Mouse (Mus musculus): Measurements from ENCODE around the gene Il15.

DNA sequence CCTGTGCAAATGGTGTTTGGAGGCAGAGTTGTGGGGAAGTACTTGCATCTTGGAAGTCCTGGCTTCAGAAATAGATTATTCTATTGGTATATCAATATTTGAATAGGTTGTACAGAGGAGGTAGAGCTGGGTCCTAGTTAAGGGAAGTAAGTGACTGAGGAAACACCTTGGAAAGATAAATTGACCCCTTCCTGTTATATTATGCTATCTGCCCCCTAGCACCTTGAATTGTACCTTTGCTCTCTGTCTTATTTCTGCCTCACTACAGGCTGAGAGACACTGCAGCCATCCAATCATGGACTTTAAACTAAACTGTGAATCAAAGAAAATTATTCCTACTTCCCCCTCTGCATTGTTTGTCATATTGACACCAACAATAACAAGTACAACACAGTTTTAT lies 17.2 kb downstream of the Il15 start:
- TF ChIP-seq POLR2A (IDR thresholded peaks at IDR 0.05; ENCODE audit: control insufficient read depth in 1 of 2, insufficient read depth in 1 of 2, low read depth in 1 of 2, low read length in 2 of 2, poor library complexity in 1 of 2) (no peak), UBTF (IDR thresholded peaks at IDR 0.05; ENCODE audit: borderline replicate concordance, insufficient read depth, low read depth, low read length) (no peak), CTCF (IDR thresholded peaks at IDR 0.05 in 2 of 3, conservative IDR thresholded peaks at IDR 0.05 in 1 of 3; ENCODE audit: control insufficient read depth in 1 of 3, insufficient read depth in 1 of 3, low read depth in 2 of 3, low read length in 3 of 3, poor library complexity in 1 of 3, severe bottlenecking in 1 of 3) (no peak), ZKSCAN1 (IDR thresholded peaks at IDR 0.05; ENCODE audit: low read depth, low read length) (no peak)
